In genomic region chr7:110253861-110254260, GRCm38 (mm10) we compare ENCODE assay signal across 30 mouse cellular contexts. TPM values are rescaled to one million over a fixed set of nuclear protein-coding genes. Genes with fewer than 3 reads are reported as not detected.
DNase-seq lines count a peak whose midpoint lies in the region; ATAC-seq lines count a peak whose summit lies in the region.
"Had no signal": no experiment of that assay in that cellular context is flagged by ENCODE, and none has a peak within 500 bp of the region (broad histone marks: within the 10 kb centered on the region; RNA-seq: fewer than 3 reads in every experiment).

No protein-coding gene starts in this region.

- WGBS in heart, embryonic 11.5 days (ENCODE audit: insufficient replicate concordance) = 30% methylated on average over 2 of the region's 2 CpGs
- WGBS in embryonic facial prominence, embryonic 10.5 days = 74% methylated on average over 2 of the region's 2 CpGs

- no peak overlapping the region for H3K4me3 ChIP-seq in heart, embryonic 11.5 days (ENCODE audit: low read depth, low read length)
- H3K4me3 ChIP-seq in embryonic facial prominence, embryonic 10.5 days = no peak overlapping the region
- H3K4me3 ChIP-seq: erythroblast, embryonic 14.5 days; hindbrain, embryonic 10.5 days; hindbrain, embryonic 15.5 days; intestine, embryonic 15.5 days; limb, embryonic 10.5 days; limb, embryonic 15.5 days; liver, embryonic 13.5 days; midbrain, embryonic 10.5 days; myocyte; neural tube, embryonic 13.5 days had no signal

- H3K36me3 ChIP-seq in heart, embryonic 11.5 days (ENCODE audit: control insufficient read depth, insufficient read depth, low read length) = peaks cover 5% of the 10 kb centered on the region; the same call in 1 of the 2 replicates
- peaks cover 28% of the 10 kb centered on the region for H3K36me3 ChIP-seq in embryonic facial prominence, embryonic 10.5 days (replicated peaks)
- H3K36me3 ChIP-seq: hindbrain, embryonic 15.5 days had no signal

- no peak overlapping the region for H3K9ac ChIP-seq in heart, embryonic 11.5 days (ENCODE audit: low read depth, low read length)
- H3K9ac ChIP-seq: forebrain, postnatal 0 days; hindbrain, embryonic 15.5 days; intestine, embryonic 15.5 days; limb, embryonic 15.5 days; liver, embryonic 13.5 days; neural tube, embryonic 13.5 days had no signal

- no peaks in the 10 kb centered on the region for H3K27me3 ChIP-seq in heart, embryonic 11.5 days (ENCODE audit: control insufficient read depth, insufficient read depth, low read length)
- H3K27me3 ChIP-seq in embryonic facial prominence, embryonic 10.5 days (replicated peaks; ENCODE audit: low read depth, poor library complexity, severe bottlenecking) = no peaks in the 10 kb centered on the region
- H3K27me3 ChIP-seq: hindbrain, embryonic 15.5 days; intestine, embryonic 15.5 days; limb, embryonic 15.5 days; liver, embryonic 13.5 days; neural tube, embryonic 13.5 days had no signal

- no peak for ATAC-seq in heart, embryonic 11.5 days (replicated peaks; ENCODE audit: insufficient number of reproducible peaks, low FRiP score, low TSS enrichment)
- ATAC-seq: forebrain, postnatal 0 days; intestine, embryonic 15.5 days; lung, postnatal 0 days had no signal

- H3K4me1 ChIP-seq in heart, embryonic 11.5 days (ENCODE audit: control insufficient read depth, insufficient read depth, low read length) = peaks cover 26% of the 10 kb centered on the region
- H3K4me1 ChIP-seq in embryonic facial prominence, embryonic 10.5 days = no peaks in the 10 kb centered on the region
- H3K4me1 ChIP-seq: hindbrain, embryonic 10.5 days; hindbrain, embryonic 15.5 days; midbrain, embryonic 10.5 days; neural tube, embryonic 13.5 days had no signal

- peak overlapping the region; percentile 46 for H3K27ac ChIP-seq in heart, embryonic 11.5 days (ENCODE audit: low read depth, low read length)
- no peak overlapping the region for H3K27ac ChIP-seq in embryonic facial prominence, embryonic 10.5 days (replicated peaks)
- H3K27ac ChIP-seq: hindbrain, embryonic 10.5 days; hindbrain, embryonic 15.5 days; intestine, embryonic 15.5 days; limb, embryonic 10.5 days; limb, embryonic 15.5 days; liver, embryonic 13.5 days; macrophage; midbrain, embryonic 10.5 days; neural tube, embryonic 13.5 days had no signal

- DNase-seq in heart, adult 8-10 months (ENCODE audit: low spot score) = no peak
- peak; percentile 21 for DNase-seq in thymus, postnatal 0 days (ENCODE audit: low spot score)
- no peak for DNase-seq in thymus, postnatal 10 days (ENCODE audit: low spot score in 2 of 2)
- peak; percentile 73 for DNase-seq in induced T-regulatory cell, adult 2 months (ENCODE audit: low read depth)
- no peak for DNase-seq in left cerebral cortex, adult 11 months (ENCODE audit: low spot score)
- no peak for DNase-seq in yolk sac, embryonic 10.5 days (ENCODE audit: low spot score)
- no peak for DNase-seq in embryonic facial prominence, embryonic 10.5 days (ENCODE audit: low spot score)
- DNase-seq: adrenal gland, postnatal 25 days; cerebellum, adult 18-20 months; cerebellum, postnatal 10 days; forebrain, postnatal 0 days; kidney, adult 2 months; kidney, postnatal 36 days; liver, embryonic 13.5 days; lung, adult 18-20 months; right cerebral cortex, postnatal 4 days; thymus, postnatal 14 days had no signal

- no peak overlapping the region for H3K4me2 ChIP-seq in heart, embryonic 11.5 days
- H3K4me2 ChIP-seq: hindbrain, embryonic 15.5 days; intestine, embryonic 15.5 days; limb, embryonic 15.5 days; liver, embryonic 13.5 days; neural tube, embryonic 13.5 days had no signal

- H3K9me3 ChIP-seq in heart, embryonic 11.5 days (replicated peaks; ENCODE audit: control insufficient read depth, low read length) = no peaks in the 10 kb centered on the region
- H3K9me3 ChIP-seq in embryonic facial prominence, embryonic 10.5 days = no peaks in the 10 kb centered on the region
- H3K9me3 ChIP-seq: G1E; hindbrain, embryonic 10.5 days; hindbrain, embryonic 15.5 days; intestine, embryonic 15.5 days; limb, embryonic 10.5 days; limb, embryonic 15.5 days; liver, embryonic 13.5 days; midbrain, embryonic 10.5 days had no signal

RNA-seq across cellular contexts. Expression of gene Swap70, which starts 32.4 kb away (rescaled TPM):
- polyA plus RNA-seq in heart, embryonic 11.5 days (2014; fragmentation: Nextera tagmentation; extraction: Ambion mirVana) = 14.4 and 18.8 TPM in 2 replicates
- 10 to 100 TPM; 11.0 to 13.4 (median 12.0) TPM for total RNA-seq in heart, adult 8-10 months (2022)
- 24.7 and 25.5 TPM in 2 replicates for polyA plus RNA-seq in thymus, postnatal 0 days (2015; fragmentation: Nextera tagmentation; extraction: Ambion mirVana)
- polyA plus RNA-seq in embryonic facial prominence, embryonic 10.5 days (2016; fragmentation: Nextera tagmentation; extraction: Ambion mirVana) = 30.7 and 32.4 TPM in 2 replicates

Comparison
In these comparisons a context has a peak if more than half of its experiments do, and no peak if none do; other contexts are left out.
1. DNase-seq: peak in thymus, postnatal 0 days (single experiment) and induced T-regulatory cell, adult 2 months (single experiment); none in heart, adult 8-10 months (single experiment), thymus, postnatal 10 days (0 of 2), left cerebral cortex, adult 11 months (single experiment), yolk sac, embryonic 10.5 days (single experiment) and embryonic facial prominence, embryonic 10.5 days (single experiment).